Mouse (Mus musculus): ENCODE measurements around the gene Pla2g12b. TPM values are rescaled to one million over a fixed set of nuclear protein-coding genes. Genes with fewer than 3 reads are reported as not detected.

The Pla2g12b gene
- polyA plus RNA-seq, 1 experiment from 2014 or later: 108 TPM

- 42% methylated on average over 10 of the region's 10 CpGs for WGBS
- Histone ChIP-seq H3K36me3 (ENCODE audit: control insufficient read depth, insufficient read depth) (no peaks in the 10 kb centered on the region), H3K9me3 (ENCODE audit: control insufficient read depth) (no peaks in the 10 kb centered on the region), H3K4me3 (ENCODE audit: low read depth, low read length) (peak overlapping the region; percentile 43), H3K27me3 (replicated peaks; ENCODE audit: control insufficient read depth, insufficient read depth, low read length) (no peaks in the 10 kb centered on the region), H3K4me1 (replicated peaks; ENCODE audit: control insufficient read depth, insufficient read depth, low read length) (no peaks in the 10 kb centered on the region), H3K27ac (ENCODE audit: low read depth, low read length) (peak overlapping the region; percentile 90), H3K9ac (ENCODE audit: low read depth, low read length) (peak overlapping the region; percentile 64), H3K4me2 (replicated peaks; ENCODE audit: low read depth) (peak overlapping the region; percentile 64)
- no peak for TF ChIP-seq CTCF (IDR thresholded peaks at IDR 0.05; ENCODE audit: low read depth)
- ATAC-seq: peak; percentile 52
Measured at GRCm38 (mm10) chr10:59403793-59404149, 311 bp downstream of the Pla2g12b start.

DNA sequence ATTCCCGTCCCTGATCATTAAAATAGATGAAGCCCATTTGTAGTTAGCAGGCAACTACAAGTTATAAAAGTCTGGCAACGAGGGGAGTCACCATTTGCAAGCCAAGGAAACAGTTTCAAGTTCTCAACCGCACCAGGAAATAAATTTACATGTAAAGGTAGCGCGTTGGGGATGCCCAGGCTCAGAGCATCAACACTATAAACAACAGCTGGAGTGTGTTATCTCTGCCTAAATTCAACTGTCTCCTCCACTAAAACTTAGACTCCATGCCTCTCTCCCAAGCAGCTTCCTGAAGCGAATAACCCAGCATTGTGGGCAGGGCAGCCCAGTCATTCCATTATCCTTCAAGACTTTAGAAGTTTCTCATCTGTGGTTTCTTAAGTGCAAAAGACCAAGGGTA is 5.0 kb downstream of the Pla2g12b start:
- Histone ChIP-seq H3K4me3 (ENCODE audit: low read depth, low read length) (no peak overlapping the region), H3K36me3 (ENCODE audit: control insufficient read depth, insufficient read depth) (no peaks in the 10 kb centered on the region), H3K4me2 (replicated peaks; ENCODE audit: low read depth) (no peak overlapping the region), H3K9me3 (ENCODE audit: control insufficient read depth) (no peaks in the 10 kb centered on the region), H3K9ac (ENCODE audit: low read depth, low read length) (no peak overlapping the region), H3K27ac (ENCODE audit: low read depth, low read length) (no peak overlapping the region), H3K4me1 (replicated peaks; ENCODE audit: control insufficient read depth, insufficient read depth, low read length) (no peaks in the 10 kb centered on the region), H3K27me3 (replicated peaks; ENCODE audit: control insufficient read depth, insufficient read depth, low read length) (no peaks in the 10 kb centered on the region)
- no peak for TF ChIP-seq CTCF (IDR thresholded peaks at IDR 0.05; ENCODE audit: low read depth)
- WGBS: 51% methylated on average over 6 of the region's 6 CpGs
- no peak for ATAC-seq

DNA sequence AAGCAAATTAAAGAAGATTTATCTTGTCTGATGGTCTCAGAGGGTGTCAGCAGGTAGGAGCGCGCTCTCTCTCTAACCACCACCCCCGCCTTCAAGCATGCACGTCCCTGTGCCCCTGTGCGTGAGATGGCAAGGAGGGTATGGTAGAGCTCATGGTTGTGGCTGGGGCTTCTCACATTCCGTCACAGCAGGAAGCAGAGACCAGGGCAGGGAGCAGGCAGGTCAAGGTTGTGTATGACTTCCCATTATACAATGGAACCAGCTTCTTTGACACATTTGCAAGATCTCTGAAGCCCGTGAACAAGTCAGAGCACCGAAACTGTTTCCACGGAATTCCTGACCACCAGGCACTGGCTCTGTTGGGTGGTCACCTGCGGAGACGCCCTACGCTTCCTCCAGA is 6.8 kb downstream of the Pla2g12b start:
- Histone ChIP-seq H3K9ac (ENCODE audit: low read depth, low read length) (no peak overlapping the region), H3K27ac (ENCODE audit: low read depth, low read length) (no peak overlapping the region), H3K4me1 (replicated peaks; ENCODE audit: control insufficient read depth, insufficient read depth, low read length) (no peaks in the 10 kb centered on the region), H3K27me3 (replicated peaks; ENCODE audit: control insufficient read depth, insufficient read depth, low read length) (no peaks in the 10 kb centered on the region), H3K4me3 (ENCODE audit: low read depth, low read length) (no peak overlapping the region), H3K9me3 (ENCODE audit: control insufficient read depth) (no peaks in the 10 kb centered on the region), H3K4me2 (replicated peaks; ENCODE audit: low read depth) (no peak overlapping the region), H3K36me3 (ENCODE audit: control insufficient read depth, insufficient read depth) (no peaks in the 10 kb centered on the region)
- TF ChIP-seq CTCF (IDR thresholded peaks at IDR 0.05; ENCODE audit: low read depth): no peak
- 78% methylated on average over 12 of the region's 12 CpGs for WGBS
- ATAC-seq: no peak

GRCm38 (mm10) chr10:59413711-59414110 is 10.3 kb downstream of the Pla2g12b start:
- Histone ChIP-seq H3K9me3 (ENCODE audit: control insufficient read depth) (no peaks in the 10 kb centered on the region), H3K27me3 (replicated peaks; ENCODE audit: control insufficient read depth, insufficient read depth, low read length) (no peaks in the 10 kb centered on the region), H3K36me3 (ENCODE audit: control insufficient read depth, insufficient read depth) (0 out of 2 replicates have a peak, but pooled peaks cover 5% of the 10 kb centered on the region), H3K27ac (ENCODE audit: low read depth, low read length) (no peak overlapping the region), H3K9ac (ENCODE audit: low read depth, low read length) (no peak overlapping the region), H3K4me1 (replicated peaks; ENCODE audit: control insufficient read depth, insufficient read depth, low read length) (no peaks in the 10 kb centered on the region), H3K4me3 (ENCODE audit: low read depth, low read length) (no peak overlapping the region), H3K4me2 (replicated peaks; ENCODE audit: low read depth) (no peak overlapping the region)
- ATAC-seq: no peak
- TF ChIP-seq CTCF (IDR thresholded peaks at IDR 0.05; ENCODE audit: low read depth): peak; percentile 41
- WGBS: 95% methylated on average over 4 of the region's 4 CpGs

DNA sequence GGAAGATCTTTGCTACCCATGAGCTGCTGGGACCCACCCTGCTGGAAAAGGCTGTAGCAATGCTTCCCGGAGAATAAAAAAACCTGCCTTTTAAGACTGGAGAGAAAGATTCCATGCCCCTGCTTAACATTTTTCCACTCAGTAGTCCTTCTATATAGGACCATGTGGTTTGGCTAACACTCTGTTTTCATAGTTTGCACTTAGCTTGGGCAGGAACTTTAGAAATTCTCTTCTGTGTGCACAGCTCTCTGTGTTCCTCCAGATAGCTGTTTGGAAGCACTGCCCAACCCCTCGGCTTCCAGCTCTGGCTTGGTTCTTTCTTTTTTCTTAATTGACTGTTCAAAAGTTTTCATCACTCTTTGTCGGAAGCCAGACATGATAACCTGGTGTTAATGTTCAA is 13.2 kb downstream of the Pla2g12b start:
- H3K4me1 ChIP-seq (replicated peaks; ENCODE audit: control insufficient read depth, insufficient read depth, low read length): no peaks in the 10 kb centered on the region
- no peak for ATAC-seq
- H3K27me3 ChIP-seq (replicated peaks; ENCODE audit: control insufficient read depth, insufficient read depth, low read length): no peaks in the 10 kb centered on the region
- H3K36me3 ChIP-seq (ENCODE audit: control insufficient read depth, insufficient read depth): peaks cover 9% of the 10 kb centered on the region; the same call in 1 of the 2 replicates
- no peak overlapping the region for H3K9ac ChIP-seq (ENCODE audit: low read depth, low read length)
- no peak for TF ChIP-seq CTCF (IDR thresholded peaks at IDR 0.05; ENCODE audit: low read depth)
- no peaks in the 10 kb centered on the region for H3K9me3 ChIP-seq (ENCODE audit: control insufficient read depth)
- 83% methylated on average over 3 of the region's 3 CpGs for WGBS
- H3K27ac ChIP-seq (ENCODE audit: low read depth, low read length): no peak overlapping the region
- H3K4me3 ChIP-seq (ENCODE audit: low read depth, low read length): no peak overlapping the region
- H3K4me2 ChIP-seq (replicated peaks; ENCODE audit: low read depth): no peak overlapping the region

GRCm38 (mm10) chr10:59419516-59419915 is 16.1 kb downstream of the Pla2g12b start:
- Histone ChIP-seq H3K36me3 (ENCODE audit: control insufficient read depth, insufficient read depth) (peaks cover 26% of the 10 kb centered on the region), H3K27me3 (replicated peaks; ENCODE audit: control insufficient read depth, insufficient read depth, low read length) (no peaks in the 10 kb centered on the region), H3K4me1 (replicated peaks; ENCODE audit: control insufficient read depth, insufficient read depth, low read length) (no peaks in the 10 kb centered on the region), H3K4me3 (ENCODE audit: low read depth, low read length) (no peak overlapping the region), H3K27ac (ENCODE audit: low read depth, low read length) (no peak overlapping the region), H3K4me2 (replicated peaks; ENCODE audit: low read depth) (no peak overlapping the region), H3K9ac (ENCODE audit: low read depth, low read length) (no peak overlapping the region), H3K9me3 (ENCODE audit: control insufficient read depth) (no peaks in the 10 kb centered on the region)
- no peak for TF ChIP-seq CTCF (IDR thresholded peaks at IDR 0.05; ENCODE audit: low read depth)
- WGBS: 89% methylated on average over 4 of the region's 4 CpGs
- no peak for ATAC-seq

DNA sequence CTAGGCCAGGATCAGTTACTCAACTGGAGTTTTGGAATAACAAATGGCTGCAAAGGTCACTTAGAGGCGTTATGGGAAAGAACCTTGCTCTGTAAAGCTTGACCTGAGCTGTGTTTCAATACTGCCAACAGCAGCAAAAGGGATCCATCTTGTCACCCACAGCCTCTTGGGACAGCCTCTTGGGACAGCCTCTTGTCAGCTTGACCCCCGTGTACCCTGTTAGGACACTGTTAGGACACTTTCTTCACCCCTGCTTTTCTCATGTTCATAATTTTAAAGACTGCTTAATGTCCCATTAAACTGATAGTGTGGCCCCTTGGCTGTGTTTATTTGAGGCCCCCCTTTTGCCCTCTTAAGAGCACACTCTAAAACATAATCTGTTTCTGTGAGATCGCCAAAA is 21.0 kb downstream of the Pla2g12b start:
- Histone ChIP-seq H3K36me3 (ENCODE audit: control insufficient read depth, insufficient read depth) (peaks cover 21% of the 10 kb centered on the region), H3K9ac (ENCODE audit: low read depth, low read length) (no peak overlapping the region), H3K4me1 (replicated peaks; ENCODE audit: control insufficient read depth, insufficient read depth, low read length) (no peaks in the 10 kb centered on the region), H3K4me3 (ENCODE audit: low read depth, low read length) (no peak overlapping the region), H3K27me3 (replicated peaks; ENCODE audit: control insufficient read depth, insufficient read depth, low read length) (no peaks in the 10 kb centered on the region), H3K27ac (ENCODE audit: low read depth, low read length) (no peak overlapping the region), H3K9me3 (ENCODE audit: control insufficient read depth) (no peaks in the 10 kb centered on the region), H3K4me2 (replicated peaks; ENCODE audit: low read depth) (no peak overlapping the region)
- WGBS: 59% methylated on average over 3 of the region's 3 CpGs
- TF ChIP-seq CTCF (IDR thresholded peaks at IDR 0.05; ENCODE audit: low read depth): no peak
- ATAC-seq: no peak
